Mouse (Mus musculus): Measurements from ENCODE around the gene Nprl3.
"Not testable (repeated sequence)": the region's sequence is repeated elsewhere in the genome, so short reads cannot be mapped to it uniquely, and the experiment has no call there.

The Nprl3 gene

DNA sequence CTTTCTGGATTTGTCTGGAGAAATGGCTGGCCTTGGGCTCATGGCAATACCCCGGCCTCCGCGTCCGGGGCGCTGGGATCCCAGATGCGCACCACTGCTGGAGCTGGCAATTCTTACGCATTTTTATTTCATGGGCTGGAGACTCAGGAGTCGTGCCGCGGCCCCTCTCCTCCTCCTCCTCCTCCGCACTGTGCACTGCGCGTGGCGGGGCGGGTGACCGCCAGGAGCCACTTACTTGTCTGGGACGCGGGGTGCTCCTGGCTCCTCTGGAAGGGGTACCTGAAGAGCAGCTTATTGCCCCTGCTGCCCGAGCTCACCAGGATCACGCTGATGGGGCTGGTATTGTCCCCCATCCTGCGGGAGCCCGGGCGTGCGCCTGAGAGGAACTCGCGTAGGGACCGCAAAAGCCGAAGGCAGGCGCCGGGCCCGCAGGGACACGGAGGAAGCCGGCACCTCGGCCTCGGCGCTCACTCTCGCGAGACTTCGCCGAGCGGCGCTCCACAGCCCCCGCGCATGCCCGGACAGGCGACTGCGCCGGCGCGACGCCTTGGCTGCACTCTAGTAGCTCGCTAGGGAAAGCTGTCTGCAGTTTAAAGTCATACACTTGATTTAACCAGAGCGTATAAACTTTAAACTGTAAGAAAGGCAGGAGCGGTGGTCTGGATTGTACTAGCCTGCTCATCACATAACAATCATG, at the start of gene Nprl3:
TSS of gene Nprl3 (minus strand) at position 520 of the 697 bp plus-strand sequence.
- peak; percentile 90 for DNase-seq (ENCODE audit: low read depth, low spot score)

DNA sequence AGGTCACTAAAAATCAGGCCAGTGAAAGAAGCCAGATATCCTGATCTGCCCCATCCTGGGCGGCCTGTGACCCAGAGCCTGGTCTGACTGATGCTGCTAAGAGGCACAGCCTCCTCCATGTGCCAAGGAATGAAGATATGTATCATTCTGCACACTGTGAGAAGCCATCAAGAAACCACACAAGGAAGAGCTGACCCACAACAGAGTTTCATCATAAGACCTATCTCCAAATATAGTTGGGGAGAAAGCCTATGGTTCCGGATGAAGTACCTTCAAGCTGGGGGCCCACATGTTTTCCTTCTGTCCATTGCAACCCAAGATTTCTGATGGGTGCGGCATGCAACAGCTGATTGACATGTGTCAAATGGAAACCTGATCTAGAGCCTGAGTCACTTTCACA, 48.5 kb upstream of the Nprl3 start:
- DNase-seq (ENCODE audit: low read depth, low spot score) = no peak

DNA sequence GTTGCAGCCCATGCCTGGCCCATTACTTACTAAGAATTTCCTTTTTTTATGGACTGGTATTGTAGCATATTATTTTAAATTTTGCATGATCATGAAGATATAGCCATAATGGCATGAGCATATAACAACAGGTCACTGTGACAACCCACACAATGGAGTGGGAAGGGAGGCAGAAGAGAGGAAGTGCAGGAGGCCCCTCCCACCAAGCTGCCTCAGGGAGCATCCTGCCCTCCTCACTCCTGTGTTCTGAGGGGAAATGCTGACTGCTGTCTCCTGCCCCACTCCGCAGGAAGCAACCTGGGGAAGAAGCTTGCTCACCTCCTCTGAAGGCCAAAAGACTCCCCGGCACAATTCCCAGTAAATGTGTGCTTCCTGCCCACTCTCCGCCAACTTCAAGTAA, 42.4 kb upstream of the Nprl3 start:
- no peak for DNase-seq (ENCODE audit: low read depth, low spot score)

DNA sequence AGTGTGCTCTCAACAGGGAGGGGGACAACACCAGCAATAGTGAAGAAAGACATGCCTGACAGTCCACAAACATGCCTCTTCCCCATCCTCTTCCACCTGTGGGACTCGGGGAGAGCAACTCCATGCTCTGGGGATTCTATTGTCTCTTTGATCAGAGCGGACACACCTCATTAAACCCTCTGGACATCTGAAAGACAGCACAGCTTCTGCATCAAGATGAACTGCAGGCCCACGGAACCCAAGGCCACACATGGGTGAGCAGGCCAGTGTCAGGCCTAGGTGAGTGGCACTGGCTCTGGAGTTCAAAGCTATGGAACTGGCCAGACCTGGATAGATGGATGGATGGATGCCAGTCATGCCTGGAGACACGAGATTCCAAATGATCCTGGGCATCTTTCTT, 41.9 kb upstream of the Nprl3 start:
- DNase-seq (ENCODE audit: low read depth, low spot score) = no peak

DNA sequence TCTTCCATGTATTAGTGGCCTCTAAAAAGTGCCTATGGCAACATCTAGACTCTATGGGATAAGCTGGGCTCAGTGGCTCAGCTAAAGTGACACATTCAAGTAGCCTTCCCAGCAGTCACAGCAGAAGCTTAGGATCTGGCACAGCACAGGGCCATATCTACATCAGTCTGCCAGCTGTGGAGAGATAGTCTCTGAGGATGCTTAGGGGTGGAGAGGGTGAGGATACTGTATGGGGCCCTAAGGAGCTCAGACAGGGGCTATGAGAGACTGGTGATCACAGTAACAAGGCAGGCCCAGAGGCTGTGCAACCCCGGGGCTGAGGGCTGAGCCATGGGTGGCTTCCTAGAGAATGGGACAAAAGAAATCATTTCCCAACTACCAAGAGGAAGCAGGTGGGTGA, 39.5 kb upstream of the Nprl3 start:
- no peak for DNase-seq (ENCODE audit: low read depth, low spot score)

DNA sequence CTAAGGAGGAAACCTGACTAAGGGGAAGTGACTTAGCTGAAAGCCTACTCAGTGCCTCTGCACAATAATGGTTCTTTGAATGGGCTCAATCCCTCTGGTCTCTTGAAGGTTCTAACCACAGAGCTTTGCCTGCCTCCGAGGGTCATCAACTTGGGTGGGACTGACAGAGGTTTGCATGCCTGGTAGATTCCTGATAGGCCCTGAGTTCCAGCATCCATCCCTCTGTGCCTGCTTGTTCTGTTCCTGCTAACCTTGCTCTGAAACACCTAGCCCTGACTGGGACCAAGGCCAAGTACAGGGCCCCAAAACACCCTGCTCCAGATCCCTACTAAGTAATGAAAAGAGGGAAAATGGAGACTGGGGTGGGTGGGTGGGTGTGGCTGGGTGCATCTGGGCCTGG, 35.9 kb upstream of the Nprl3 start:
- no peak for DNase-seq (ENCODE audit: low read depth, low spot score)

DNA sequence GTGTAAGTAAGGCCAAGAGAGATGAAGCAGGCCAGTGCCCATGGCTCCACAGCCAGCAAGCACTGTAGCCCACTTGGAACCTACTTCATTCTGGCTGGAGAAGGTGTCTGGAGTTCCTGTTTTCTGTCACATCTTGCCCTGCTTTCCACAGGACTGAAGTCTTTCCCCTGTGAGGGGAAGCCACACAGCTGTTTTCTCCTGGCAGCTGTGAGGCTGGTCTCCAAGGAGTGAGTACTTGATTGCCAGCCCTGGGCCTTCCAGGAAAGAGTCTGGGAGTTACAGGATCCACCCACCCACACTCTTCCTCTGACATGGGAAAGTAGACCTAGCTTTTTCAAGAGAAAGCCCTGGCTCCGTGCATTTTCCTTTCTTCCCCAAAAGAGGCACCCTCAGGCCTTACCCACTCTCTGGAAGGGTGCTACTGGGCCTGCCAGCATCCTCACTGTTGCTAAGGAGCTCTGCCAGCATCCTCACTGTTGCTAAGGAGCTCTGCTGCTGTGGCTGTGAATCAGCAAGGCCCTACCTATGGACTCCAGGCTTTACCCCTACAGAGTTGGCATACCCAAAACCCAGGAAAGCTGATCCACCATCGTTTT, 35.4 kb upstream of the Nprl3 start:
- DNase-seq (ENCODE audit: low read depth, low spot score) = no peak

DNA sequence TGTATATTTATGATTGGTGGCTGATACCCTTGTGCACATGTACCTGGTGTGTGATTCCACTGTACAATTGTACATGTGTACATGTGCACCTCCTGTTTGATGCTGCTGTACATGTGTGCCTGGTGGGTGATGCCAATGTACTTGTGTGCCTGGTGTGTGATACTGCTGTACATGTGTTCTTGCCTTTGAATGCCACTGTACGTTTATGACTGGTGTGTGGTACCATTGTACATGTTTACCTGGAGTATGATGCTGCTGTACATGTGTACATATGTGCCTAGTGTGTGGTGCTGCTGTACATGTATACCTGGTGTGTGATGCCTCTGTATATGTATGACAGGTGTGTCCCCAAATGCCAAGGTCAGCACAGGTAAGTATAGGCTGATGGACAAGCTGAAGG, 34.0 kb upstream of the Nprl3 start:
- no peak for DNase-seq (ENCODE audit: low read depth, low spot score)

DNA sequence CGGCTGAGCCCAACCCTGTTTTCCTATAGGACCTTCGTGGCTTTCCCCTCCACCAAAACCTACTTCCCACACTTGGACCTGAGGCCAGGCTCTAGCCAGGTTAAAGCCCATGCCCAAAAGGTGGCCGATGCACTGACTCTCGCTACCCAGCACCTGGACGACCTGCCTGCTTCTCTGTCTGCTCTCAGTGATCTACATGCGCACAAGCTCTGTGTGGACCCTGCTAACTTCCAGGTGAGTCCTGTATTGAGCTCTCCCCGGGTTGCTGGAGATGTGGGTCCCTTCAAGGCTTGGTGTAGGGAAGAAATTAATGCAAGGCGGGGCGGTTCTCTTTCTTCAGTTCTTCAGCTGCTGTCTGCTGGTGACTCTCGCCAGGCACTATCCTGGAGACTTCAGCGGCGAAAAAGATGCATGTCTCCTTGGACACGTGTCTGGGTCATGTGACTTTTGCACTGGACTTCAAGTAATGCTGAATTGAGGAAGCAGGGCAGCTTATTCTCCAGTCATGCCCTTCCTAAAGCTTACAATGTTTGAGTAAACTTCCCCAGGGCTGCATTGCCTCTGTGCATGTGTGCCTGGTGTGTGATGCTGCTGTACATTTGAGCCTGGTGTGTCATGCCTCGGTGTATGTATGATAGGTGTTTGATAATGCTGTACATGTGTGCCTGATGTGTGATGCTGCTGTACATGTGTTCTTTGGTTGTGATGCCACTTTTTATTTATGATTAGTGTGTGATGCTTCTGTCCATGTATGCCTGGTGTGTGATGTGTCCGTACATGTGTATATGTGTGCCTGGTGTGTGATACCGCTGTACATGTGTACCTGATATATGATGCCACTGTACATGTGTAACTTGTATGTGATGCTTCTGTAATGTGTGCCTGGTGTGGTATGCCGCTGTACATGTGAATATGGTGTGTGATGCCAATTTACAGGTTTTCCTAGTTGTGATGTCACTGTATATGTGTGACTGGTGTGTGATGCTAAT, 33.1 kb upstream of the Nprl3 start:
- DNase-seq (ENCODE audit: low read depth, low spot score) = no peak

DNA sequence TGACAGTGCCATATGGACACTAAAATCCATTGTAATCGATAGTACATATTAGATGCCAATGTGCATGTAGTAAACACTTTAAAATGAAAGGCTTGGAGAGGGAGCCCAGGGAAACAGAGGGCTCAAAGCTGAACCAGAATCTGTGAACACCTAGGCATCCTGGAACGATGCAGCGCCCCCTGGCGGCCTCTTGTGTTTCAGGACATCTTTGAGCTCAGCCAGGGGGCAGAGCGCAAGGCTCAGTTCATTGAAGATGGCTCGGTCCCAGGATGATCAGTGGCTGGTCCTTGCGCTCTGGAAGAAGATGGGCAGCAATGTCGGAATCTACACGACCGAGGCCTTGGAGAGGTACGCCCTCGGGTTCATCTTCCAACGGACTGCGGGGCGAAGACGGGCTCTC, 32.4 kb upstream of the Nprl3 start, which contains the start of gene Hbq1a:
TSS of gene Hbq1a (plus strand) at position 205 of the 400 bp plus-strand sequence.
- DNase-seq (ENCODE audit: low read depth, low spot score) = peak; percentile 16

DNA sequence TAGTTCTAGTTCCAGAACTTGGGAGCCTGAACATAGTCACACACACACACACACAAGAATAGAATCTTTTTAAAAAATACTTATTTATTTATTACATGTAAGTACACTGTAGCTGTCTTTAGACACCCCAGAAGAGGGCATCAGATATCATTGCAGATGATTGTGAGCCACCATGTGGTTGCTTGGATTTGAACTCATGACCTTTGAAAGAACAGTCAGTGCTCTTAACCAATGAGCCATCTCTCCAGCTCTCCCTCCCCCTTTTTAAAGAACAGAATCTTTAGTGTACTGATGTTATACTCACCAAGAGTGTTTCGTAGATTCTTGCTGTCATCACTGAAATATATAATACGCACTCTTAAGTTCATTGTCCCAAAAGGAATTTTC, 31.0 kb upstream of the Nprl3 start:
- DNase-seq (ENCODE audit: low read depth, low spot score) = no peak

DNA sequence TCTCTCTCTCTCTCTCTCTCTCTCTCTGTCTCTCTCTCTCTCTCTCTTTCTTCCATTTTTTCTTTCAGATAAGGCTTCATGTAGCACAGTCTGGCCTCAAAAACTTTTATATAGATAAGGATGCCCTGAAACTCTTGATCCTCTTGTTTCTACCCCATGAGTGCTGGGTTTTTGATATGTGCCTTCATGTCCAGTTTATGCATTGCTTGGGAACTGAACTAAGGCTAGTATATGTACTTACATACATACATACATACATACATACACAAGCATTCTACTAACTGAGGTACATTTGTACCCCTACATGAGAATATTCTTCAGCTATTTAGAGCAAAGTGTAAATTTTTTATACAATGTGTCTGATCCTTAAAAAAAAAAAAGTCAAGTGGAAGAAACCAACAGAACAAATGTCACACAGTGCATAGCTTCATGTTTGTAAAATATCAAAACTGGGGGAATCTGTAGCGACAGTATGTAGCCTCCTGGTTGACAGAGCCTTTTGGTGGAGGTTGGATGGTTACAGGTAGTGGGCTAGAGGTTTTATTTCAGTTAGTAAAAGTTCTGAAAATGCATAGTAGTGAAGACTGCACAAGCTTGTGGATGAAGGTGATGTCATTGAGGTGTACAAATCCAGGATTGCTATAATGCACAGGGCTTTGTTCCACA, 30.5 kb upstream of the Nprl3 start:
- no peak for DNase-seq (ENCODE audit: low read depth, low spot score)

DNA sequence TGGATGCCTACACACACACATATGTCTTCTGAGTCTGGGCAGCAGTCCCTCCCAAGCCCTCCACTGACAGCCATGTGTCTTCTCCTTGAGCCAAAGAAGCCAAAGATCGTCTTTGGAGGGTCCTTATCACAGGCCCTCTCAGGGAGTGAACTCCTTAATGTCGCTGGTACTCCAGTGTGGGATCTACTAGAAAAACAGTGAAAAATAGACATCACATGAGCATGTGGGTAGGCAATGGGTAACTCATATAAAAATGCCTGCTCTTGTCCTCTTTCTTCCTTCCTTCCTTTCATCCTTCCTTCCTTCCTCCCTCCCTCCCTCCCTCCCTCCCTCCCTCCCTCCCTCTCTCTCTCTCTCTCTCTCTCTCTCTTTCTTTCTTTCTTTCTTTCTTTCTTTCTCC, 29.9 kb upstream of the Nprl3 start:
- DNase-seq (ENCODE audit: low read depth, low spot score) = not testable (repeated sequence)

DNA sequence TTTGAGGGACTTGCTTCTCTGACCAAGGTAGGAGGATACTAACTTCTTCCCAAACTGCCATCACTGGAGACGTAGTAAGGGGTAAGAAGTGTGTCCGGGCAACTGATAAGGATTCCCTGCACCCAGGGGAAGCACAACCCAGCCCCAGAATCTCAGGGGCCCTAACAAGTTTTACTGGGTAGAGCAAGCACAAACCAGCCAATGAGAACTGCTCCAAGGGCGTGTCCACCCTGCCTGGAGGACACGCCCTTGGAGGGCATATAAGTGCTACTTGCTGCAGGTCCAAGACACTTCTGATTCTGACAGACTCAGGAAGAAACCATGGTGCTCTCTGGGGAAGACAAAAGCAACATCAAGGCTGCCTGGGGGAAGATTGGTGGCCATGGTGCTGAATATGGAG, 28.7 kb upstream of the Nprl3 start, which contains the start of gene Hba-a2:
TSS of gene Hba-a2 (plus strand) at position 287 of the 400 bp plus-strand sequence.
- DNase-seq (ENCODE audit: low read depth, low spot score) = not testable (repeated sequence)

DNA sequence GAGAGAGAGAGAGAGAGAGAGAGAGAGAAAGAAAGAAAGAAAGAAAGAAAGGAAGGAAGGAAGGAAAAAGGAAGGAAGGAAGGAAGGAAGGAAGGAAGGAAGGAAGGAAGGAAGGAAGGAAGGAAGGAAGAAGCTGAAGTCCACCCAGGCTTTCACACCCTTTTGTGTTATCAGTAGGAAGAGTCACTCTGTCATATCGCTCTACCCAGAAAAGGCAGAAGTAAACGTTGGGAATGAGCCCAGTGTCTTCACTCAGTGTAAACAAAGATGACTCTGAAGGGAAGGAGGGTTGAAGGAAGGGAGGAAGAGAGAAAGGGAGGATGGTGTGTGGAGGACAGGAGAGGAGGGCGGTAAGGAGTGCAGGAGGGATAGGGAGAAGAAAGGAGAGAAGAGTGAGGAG, 26.0 kb upstream of the Nprl3 start:
- not testable (repeated sequence) for DNase-seq (ENCODE audit: low read depth, low spot score)

DNA sequence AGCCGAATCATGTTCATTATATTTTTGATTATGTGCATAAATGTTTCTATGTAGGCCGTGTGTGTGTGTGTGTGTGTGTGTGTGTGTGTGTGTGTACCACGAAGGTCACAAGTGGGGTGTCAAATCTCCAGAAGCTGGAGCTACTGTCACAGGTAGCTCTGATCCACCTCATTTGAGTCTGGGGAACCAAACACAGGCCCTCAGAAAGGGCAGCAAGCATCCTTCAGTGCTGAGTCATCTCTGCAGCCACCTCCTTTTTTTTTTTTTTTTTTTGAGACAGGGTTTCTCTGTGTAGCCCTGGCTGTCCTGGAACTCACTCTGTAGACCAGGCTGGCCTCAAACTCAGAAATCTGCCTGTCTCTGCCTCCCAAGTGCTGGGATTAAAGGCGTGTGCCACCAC, 25.3 kb upstream of the Nprl3 start:
- not testable (repeated sequence) for DNase-seq (ENCODE audit: low read depth, low spot score)

DNA sequence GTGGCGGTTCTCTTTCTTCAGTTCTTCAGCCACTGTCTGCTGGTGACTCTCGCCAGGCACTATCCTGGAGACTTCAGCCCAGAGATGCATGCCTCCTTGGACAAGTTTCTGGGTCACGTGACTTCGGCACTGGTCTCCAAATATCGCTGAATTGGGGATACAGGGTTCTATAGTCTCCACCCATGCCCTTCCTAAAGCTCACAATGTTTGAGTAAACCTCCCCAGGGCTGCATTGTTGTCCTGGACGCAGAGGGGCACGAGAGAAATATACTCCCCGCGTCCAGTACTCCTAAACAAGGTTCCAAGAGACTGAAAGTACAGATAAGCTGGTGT, 20.0 kb upstream of the Nprl3 start:
- no peak for DNase-seq (ENCODE audit: low read depth, low spot score)

DNA sequence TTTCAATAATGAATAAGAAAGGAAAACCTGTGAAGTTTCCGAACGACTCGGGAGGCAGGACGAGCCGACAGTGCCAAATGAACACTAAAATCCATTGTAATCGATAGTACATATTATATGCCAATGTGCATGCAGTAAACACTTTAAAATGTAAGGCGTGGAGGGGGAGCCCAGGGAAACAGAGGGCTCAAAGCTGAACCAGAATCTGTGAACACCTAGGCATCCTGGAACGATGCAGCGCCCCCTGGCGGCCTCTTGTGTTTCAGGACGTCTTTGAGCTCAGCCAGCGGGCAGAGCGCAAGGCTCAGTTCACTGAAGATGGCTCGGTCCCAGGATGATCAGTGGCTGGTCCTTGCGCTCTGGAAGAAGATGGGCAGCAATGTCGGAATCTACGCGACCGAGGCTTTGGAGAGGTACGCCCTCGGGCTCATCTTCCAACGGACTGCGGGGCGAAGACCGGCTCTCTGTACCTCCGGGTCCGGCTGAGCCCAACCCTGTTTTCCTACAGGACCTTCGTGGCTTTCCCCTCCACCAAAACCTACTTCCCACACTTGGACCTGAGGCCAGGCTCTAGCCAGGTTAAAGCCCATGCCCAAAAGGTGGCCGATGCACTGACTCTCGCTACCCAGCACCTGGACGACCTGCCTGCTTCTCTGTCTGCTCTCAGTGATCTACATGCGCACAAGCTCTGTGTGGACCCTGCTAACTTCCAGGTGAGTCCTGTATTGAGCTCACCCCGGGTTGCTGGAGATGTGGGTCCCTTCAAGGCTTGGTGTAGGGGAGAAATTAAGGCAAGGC, 19.4 kb upstream of the Nprl3 start, which contains the start of gene Hbq1b:
TSS of gene Hbq1b (plus strand) at position 271 of the 798 bp plus-strand sequence.
- DNase-seq (ENCODE audit: low read depth, low spot score) = peak; percentile 23

DNA sequence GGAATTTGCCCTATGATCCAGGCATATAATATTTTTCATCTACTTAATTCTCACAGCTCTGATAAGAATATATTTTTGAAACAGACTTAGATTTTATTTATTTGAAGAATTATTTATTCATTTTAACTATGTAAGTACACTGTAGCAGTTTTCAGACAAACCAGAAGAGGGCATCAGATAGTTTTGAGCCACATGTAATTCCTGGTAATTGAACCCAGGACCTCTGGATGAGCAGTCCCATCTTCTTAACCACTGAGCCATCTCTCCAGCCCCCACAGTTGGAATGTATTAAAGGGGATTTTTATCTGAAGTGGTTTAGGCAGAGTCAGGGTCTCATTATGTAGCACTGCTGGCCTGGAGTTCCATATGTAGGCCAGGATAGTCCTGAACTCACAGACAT, 18.4 kb upstream of the Nprl3 start:
- not testable (repeated sequence) for DNase-seq (ENCODE audit: low read depth, low spot score)

DNA sequence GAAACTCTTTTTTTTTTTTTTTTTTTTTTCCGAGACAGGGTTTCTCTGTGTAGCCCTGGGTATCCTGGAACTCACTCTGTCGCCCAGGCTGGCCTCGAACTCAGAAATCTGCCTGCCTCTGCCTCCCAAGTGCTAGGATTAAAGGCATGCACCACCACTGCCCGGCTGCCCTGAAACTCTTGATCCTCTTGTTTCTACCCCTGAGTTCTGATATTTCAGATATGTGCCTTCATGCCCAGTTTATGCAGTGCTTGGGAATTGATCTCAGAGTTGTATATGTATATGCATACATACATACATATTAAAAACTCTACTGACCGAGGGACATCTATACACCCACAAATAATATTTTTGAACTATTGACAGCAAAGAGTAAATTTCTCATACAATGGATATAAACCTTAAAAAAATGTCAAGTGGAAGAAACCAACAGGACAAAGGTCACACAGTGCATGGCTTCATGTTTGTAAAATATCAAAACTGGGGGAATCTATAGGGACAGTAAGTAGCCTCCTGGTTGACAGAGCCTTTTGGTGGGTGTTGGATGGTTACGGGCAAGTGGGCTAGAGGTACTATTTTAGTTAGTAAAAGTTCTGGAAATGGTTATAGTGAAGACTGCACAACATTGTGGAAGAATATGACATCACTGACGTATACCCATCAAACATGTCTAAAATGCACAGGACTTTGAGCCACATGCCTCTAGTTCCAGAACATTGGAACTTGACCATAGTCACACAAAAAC, 17.7 kb upstream of the Nprl3 start:
- DNase-seq (ENCODE audit: low read depth, low spot score) = no peak

All from retina, postnatal 7 days (tissue).